Mouse (Mus musculus) spleen, postnatal 14 days (tissue): ENCODE results near the gene Fam3c.
"Not testable (repeated sequence)": the region's sequence is repeated elsewhere in the genome, so short reads cannot be mapped to it uniquely, and the experiment has no call there.

Experiments used
- DNase-seq, 2 experiments: peaks; one replicate each; pipeline ENCODE4 v3.0.0; 2021 to 2022; ENCODE audit warnings: low spot score in 2 of 2

Fam3c gene

DNA sequence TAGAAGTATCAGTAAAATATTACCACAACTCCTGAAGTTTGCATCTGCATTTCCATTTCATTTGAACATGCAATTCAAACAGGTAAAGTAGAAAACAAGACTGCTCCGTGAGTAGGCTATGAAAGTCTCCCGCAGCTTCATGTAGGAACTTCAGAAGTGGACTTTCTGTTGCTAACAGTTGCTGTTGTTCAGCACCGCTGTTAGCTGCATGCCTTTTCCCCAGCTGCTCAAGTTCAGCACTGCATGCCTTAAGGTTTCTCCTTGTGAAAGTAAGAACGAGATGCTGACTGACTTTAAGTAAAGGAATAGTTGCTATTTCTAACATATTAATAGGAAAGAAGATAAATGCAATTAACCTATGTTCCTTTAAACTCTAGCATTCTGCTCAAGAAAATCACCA is 64.0 kb downstream of the Fam3c start:
- DNase-seq = no peak

DNA sequence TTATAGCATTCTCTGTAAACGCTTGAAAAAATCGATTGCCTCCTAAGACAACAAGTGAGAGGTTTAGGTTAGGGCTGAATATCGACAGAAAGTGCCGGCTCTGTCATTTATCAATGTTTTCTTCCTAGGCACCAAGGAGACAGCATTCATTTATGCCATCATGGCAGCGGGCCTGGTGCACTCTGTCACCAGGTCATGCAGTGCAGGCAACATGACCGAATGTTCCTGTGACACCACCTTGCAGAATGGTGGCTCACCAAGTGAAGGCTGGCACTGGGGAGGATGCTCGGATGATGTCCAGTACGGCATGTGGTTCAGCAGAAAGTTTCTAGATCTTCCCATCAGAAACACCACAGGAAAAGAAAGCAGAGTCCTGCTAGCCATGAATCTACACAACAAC is 65.3 kb downstream of the Fam3c start:
- no peak for DNase-seq

DNA sequence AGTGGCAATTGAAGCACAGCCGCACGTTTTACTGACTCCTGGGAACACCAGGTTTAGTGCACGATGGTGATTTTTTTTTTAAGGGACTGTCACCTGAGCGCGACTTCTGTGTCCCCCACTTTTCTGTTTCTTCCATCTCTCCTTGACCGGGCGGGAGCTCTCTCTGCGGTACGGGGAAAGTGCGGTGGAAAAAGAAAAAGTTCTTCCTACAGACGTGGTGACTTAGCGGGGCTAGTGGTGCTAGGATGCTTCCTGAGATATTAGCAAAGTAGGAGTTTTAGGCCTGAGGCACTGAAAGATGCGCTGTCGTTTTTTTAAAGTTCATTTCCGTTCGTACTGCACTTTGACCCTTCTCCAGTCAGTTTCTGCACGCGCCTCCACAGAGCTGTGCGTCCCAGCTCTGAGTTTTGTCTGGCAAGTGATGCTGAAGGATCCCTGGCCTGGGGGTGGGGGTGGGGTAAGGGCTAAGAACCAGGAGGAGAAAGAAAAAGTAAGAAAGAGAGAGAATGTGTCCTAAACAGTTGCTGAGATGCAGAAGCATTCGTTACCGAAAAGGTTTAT is 66.5 kb downstream of the Fam3c start:
- DNase-seq = no peak

DNA sequence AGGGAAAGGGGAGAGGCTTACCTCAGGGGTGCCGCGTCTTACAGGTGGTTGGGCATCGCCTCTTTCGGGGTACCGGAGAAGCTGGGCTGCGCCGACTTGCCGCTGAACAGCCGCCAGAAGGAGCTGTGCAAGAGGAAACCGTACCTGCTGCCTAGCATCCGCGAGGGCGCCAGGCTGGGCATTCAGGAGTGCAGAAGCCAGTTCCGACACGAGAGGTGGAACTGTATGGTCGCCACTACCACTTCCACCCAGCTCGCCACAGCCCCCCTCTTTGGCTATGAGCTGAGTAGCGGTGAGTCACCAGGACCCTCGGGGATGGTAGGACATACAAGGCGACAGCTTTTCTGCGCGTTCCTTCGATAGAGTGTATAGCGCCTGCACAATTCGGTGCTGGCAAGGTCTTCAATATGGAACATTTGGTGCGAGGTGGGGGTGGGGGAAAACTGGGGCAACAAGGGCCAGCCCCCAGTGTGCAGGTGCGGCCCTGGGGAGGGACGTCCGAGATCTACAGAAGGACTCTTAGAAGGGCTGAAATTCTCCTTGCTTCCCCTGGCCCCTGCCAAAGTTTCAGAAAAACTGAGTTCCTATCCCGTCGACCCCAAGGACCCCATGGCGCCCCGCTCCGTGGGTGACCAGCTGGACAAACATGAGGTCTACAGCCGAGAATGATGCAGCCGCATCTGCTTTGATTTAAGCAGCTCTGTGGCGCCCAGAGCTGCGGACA is 67.1 kb downstream of the Fam3c start:
- DNase-seq = peak in 1 of 2 experiments; percentile 3

DNA sequence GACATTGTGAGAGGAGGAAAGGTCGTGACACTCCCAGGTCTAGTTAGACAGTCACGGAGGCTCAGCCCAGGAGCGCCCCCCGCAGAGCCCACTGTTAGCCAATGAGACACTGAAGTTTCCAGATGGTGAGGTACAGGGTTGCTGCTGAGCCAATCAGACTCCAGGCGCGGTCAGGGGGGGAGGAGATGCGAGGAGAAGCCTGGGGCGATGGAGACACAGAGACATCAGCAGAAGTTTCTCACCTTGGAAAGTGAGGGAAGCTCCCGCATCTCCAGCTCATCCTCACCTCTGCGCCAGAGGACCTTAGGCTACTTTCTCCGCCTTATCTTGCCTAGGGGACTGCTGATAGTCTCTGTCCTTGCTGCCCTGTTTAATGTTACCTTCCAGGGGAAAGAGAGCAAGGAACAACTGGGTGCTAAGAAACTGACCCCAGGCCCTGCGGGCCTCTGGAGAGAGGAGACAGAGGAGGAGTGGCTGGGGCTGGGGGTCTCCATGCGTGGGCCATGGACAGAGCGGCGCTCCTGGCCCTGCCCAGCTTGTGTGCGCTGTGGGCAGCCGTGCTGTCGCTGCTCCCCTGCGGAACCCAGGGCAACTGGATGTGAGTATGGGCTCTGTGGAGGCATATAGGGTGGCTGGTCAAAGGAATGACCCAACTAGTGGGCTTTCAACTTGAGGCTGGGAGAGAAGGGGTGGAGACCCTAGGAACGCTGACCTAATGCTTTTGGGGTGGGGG is 67.9 kb downstream of the Fam3c start, which contains the start of gene Wnt16:
TSS of gene Wnt16 (plus strand) at position 224 of the 733 bp plus-strand sequence.
- no peak for DNase-seq

DNA sequence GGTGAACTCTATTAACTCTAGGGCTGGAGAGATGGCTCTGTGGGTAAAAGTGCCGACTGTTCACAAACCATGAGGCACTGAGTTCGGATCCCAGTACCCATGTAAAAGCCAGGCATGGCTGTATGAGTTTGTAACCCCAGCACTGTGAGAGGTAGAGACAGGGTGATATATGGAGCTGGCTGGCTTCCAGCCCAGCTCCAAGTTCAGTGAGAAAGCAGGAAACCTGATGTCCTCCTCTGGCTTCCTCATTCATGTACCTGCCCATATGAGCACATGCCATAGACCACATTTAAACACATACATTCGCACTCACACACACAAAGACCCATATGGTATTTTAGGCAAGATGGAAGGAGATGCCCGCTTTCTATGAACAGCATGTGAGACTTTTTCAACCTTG is 73.6 kb downstream of the Fam3c start:
- no peak for DNase-seq

DNA sequence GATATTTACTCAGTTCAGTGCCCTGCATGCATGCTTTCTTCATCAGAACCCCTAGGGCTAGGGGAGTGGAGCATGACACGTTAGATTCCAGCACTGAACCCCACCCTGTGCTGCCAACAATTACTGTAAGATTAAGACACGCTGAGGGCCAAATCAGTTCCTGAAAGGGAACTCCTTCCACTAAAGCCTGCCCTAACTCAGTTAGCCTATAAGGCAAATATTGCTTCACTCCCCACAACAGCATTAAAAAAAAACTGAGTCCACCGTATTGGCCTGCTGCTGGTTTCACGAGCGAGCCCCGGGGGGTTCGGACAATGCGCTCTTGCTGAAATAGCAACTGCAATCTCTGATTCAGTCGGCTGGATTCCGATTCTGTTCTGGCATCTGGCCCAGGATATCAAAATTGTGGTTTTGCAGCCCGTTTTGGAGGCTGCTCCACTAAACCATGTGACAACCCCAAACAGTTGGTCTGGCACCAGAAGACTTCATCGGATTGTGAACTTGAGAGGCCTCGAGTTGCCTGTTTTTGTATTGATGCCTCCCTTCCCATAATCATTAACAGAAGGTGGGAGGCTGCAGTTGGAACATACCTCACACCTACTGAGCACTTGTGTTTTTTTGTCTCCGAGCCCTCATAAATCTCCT is 75.7 kb downstream of the Fam3c start:
- no peak for DNase-seq

DNA sequence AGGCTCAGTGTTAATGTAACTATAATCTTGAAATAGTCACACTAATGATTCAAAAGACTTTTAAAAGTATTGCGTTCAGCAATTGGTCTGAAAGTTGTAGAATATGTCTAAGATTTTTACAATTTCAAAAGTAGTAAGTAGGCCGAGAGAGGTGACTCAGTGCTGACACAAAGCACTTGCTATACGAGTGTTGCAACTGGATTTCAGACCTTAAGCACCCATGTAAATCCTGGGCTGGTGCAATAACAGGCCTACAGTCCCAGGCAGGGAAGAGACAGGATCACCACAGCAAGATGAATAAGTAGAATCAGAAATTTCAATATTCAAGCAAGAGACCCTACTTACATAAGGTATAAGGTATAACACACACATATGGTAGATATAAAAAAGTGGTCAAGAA is 78.1 kb downstream of the Fam3c start:
- DNase-seq = no peak

DNA sequence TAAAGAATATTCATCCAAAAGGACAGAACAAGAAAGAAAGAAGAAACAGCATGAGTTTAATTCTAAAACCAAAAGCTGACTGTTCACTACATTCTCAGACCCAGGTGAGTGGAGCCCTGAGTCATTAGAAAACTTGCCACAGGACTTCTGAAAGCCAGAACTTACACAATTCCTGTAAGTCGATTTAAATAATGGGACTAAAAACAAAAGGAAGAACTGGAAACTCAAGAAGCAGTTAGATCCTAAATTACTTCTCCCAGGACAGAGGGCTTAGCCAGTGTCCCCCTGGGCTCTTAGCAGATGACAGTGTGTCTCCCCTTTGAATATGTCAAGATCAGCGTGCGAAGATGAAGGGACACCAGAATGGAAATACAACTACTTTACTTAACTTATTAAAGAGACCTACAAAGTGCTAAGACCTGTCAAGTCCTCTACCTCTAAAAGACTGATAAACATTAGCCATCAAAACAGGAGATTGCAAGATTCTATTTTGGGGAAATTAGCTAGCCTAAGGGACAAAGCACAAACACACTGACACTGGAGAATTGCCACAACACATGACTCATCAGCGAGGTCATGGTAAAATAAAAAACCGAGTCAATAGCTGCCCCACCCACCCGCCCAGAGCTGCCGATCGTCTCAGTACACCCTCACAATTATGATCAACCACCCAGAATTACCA is 86.1 kb downstream of the Fam3c start:
- no peak for DNase-seq

DNA sequence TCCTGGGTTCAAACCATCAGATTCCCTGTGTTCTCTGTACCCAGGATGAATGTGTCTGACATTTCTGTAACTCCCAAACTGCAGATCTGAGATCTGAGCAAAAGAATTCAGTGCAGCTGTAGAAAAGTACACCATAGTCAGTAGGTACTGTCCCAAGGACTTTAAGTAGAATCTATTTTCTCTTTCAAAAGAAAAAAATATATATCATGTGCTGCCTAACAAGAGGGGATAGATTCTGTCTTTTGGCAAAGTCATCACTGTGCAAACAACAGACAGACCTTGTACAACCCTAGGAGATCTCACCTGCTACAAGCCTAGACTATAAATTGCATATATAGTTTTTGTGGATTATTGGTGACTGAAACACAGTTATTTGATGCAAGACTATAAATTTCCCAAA is 87.4 kb downstream of the Fam3c start:
- DNase-seq = no peak

DNA sequence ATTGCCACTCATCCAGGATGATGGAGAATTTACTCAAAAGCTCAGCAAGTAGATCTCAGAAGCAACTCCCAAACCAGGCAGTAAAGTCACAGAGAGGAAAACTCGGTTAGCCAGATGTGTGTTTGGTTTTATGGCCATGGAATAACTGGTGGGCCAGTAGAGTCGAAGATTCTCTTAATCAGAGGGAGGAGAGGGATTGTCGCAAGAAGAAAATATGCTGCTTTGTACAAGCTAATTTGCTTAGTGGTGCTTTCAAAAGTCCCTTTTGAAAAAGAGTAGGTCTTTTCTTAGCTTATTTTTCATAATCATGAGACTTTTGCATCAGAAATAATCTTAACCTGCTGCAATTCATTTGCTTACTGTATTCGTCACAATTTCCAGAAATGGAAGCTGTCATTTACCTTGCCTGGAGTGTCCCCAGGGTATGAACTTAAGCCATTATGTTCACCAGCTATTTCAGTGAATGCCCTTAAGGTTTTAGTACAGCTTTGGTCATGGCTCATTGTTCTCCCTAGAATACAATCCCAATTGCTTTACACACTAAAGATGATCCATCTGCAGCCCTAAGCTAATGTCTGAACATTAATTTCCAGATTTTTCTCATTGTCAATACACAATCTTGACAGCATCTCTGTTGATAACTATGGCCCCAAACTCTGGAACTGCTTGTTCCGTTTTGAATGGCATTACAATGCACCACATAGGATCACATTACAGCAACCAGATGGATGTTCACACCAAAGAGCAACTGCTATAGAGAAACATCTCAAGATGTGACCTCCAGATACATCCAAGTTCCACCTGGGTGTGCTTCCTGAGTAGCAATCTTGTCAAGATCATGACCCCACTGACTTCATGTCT is 88.0 kb downstream of the Fam3c start:
- no peak for DNase-seq

DNA sequence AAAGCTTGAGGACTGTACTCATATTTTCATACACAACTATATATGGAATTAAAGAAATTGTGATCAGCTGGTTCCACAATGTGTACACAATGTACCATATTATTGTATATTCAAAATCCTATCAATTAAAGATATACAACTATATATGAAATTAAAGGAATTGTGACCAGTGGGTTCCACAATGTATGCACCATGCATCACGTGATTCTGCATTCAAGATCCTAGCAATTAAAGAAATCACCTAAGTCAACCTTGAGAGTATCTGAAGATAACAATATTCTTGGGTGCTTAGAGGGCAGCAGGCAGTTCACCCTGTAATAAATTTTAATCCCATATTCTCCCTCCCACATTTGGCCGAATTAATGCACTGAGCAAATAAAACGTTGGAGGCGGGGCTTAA is 90.0 kb downstream of the Fam3c start:
- DNase-seq = no peak

DNA sequence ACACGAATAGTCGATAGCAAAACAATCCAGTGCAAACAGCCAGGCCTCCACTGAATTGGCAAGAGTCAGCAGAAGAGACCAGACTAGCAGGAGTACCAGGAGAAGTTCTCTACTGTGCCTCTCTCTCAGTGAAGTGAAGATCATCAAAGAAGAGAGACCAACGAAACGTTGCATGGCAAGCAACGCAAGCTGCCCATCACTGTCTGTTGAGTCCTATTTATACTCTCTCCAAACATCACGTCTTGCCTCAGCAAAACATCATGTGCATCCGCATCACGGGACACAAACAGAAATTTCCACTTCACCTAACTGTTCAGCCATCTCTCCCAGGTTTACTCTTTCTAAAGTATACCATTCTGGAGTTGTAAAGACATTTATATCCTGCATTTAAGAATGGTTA is 91.9 kb downstream of the Fam3c start:
- DNase-seq = not testable (repeated sequence)

DNA sequence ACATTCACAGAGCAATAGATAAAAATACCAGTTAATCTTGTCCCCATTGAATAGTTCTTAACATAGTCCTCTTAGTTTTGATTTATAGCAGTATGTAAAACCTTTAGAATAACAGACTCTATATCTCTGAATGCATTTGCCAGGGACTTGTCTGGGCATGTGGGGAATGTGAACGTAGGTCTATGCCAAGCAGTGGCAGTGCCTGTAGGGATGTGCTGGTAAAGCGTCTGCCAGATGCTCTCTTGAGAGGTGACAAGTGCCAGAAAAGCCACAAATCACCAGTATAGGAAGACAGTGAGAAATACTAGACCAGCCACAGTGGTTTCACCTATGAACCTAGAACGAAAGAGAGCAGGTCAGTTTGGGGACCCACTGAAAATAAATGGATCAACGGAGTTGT is 93.5 kb downstream of the Fam3c start:
- no peak for DNase-seq

DNA sequence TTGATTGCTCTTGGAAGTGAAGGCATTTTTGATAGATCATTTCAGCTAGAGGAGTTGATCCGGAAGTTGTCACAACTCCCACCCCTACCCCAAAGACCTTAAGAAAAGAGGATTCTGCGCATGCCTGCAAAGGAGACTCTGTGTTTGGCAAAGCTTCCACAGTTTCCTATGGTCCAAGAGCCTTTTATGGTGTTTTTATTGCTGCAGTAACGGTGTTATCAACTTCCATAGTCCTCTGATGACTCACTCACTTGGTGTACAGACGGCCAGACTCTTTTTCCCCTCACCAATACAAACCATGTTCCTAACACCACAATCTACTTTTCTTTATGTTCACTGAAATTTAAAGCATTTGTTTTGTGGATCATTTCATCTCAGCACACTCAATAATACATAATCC is 97.3 kb downstream of the Fam3c start:
- DNase-seq = no peak
